Mouse (Mus musculus) liver, adult 2 months (tissue): ENCODE measurements around the gene Tlr9.

ENCODE experiments used
- CTCF ChIP-seq: fragments of 200-500 bp; IDR thresholded peaks from 2 replicates; pipeline ENCODE4 v1.5.1; 2011; ENCODE audit warnings: low read depth, low read length, control low read depth
- POLR2A ChIP-seq: fragments of 200-500 bp; IDR thresholded peaks from 2 replicates; pipeline ENCODE4 v1.6.1; 2011; ENCODE audit warnings: low read length, control low read depth; ENCODE audit not compliant: insufficient read depth; ENCODE audit errors: extremely low read depth

DNA sequence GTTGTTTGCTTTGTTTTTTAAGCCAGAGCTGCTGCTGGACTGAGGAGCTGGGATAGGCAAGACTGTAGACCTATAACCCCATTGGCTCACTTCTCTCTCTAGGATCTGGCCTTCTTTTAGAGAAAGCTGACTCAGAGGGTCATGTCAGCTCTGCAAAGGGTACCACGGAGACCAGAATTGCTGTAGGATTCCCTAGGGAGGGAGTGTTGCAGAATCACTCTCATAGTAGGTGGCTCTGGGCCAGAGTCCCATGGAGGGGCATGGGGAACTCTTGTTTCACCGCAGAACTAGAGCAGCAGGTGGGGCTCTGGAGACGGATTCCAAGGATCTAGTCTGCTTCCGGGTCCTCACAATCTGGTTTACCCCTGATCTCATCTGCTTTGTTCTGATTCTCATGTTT lies 51.4 kb downstream of the Tlr9 start:
- TF ChIP-seq POLR2A (no peak), CTCF (no peak)
